Mouse (Mus musculus) E14TG2a.4 (cell line): Measurements from ENCODE around the gene Nmur1.

Source experiments
- CTCF ChIP-seq: conservative IDR thresholded peaks from 2 replicates; pipeline ENCODE4 v1.5.1; 2014; ENCODE audit warnings: low read length
- NANOG ChIP-seq: IDR thresholded peaks from 2 replicates; pipeline ENCODE4 v1.6.1; 2014; ENCODE audit warnings: borderline replicate concordance, low read length, mixed read lengths
- POU5F1 ChIP-seq: IDR thresholded peaks from 2 replicates; pipeline ENCODE4 v1.6.1; 2014; ENCODE audit warnings: low read length, borderline replicate concordance

DNA sequence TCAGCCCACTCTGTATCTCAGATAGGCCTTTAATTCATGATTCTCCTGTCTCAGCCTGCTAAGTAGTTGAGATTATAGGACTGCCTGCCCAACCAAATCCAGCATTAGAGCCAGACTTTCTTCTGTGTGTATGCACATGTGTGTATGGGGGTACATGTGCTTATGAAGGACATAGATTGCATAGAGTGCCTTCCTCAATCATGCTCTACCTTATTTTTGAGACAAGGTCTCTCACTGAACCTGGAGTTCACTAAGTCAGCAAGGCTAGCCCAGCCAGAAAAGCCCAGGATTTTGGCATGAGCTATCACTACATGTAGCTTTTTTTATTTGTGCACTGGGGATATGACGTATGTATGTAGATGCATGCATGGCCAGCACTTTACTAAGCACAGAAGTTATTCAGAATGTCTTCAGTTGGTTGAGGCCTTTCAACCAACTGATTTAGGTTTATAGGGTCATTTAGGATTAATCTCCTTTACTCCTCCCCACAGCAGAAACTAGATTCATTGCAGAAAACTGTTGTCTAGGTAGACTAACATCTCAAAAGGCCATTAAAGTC, 82.9 kb downstream of the Nmur1 start:
- TF ChIP-seq CTCF (no peak), NANOG (no peak), POU5F1 (no peak)
